In genomic region chr12:112467387-112467786, GRCm38 (mm10) we compare ENCODE assay signal across 31 mouse cellular contexts. TPM values are rescaled to one million over a fixed set of nuclear protein-coding genes. Genes with fewer than 3 reads are reported as not detected.
DNase-seq lines count a peak whose midpoint lies in the region; ATAC-seq and TF ChIP-seq lines count a peak whose summit lies in the region.
"Had no signal": no experiment of that assay in that cellular context is flagged by ENCODE, and none has a peak within 500 bp of the region (broad histone marks: within the 10 kb centered on the region; RNA-seq: fewer than 3 reads in every experiment).

No protein-coding gene starts in this region.

- H3K9ac ChIP-seq in forebrain, embryonic 15.5 days (replicated peaks) = no peak overlapping the region
- H3K9ac ChIP-seq in heart, adult 2 months (ENCODE audit: low read depth, low read length) = no peak overlapping the region
- H3K9ac ChIP-seq in neural tube, embryonic 14.5 days (replicated peaks; ENCODE audit: low read depth, low read length) = no peak overlapping the region
- H3K9ac ChIP-seq in neural tube, embryonic 15.5 days (replicated peaks) = no peak overlapping the region
- H3K9ac ChIP-seq: embryonic facial prominence, embryonic 13.5 days; forebrain, embryonic 13.5 days; forebrain, postnatal 0 days; hindbrain, embryonic 14.5 days had no signal

- H3K27ac ChIP-seq in forebrain, embryonic 10.5 days = 0 out of 2 replicates have a peak overlapping the region, but pooled peaks have one; percentile 11
- H3K27ac ChIP-seq in forebrain, embryonic 15.5 days (replicated peaks) = no peak overlapping the region
- no peak overlapping the region for H3K27ac ChIP-seq in heart, adult 2 months
- H3K27ac ChIP-seq in neural tube, embryonic 14.5 days (ENCODE audit: low read depth, low read length) = no peak overlapping the region
- H3K27ac ChIP-seq in neural tube, embryonic 15.5 days (replicated peaks) = no peak overlapping the region
- H3K27ac ChIP-seq: embryonic facial prominence, embryonic 10.5 days; embryonic facial prominence, embryonic 13.5 days; forebrain, embryonic 13.5 days; hindbrain, embryonic 14.5 days; hindbrain, postnatal 0 days had no signal

- no peak for ATAC-seq in forebrain, embryonic 15.5 days (replicated peaks)
- peak; percentile 15; the same call in 1 of the 2 replicates for ATAC-seq in neural tube, embryonic 14.5 days (ENCODE audit: low read depth)
- no peak for ATAC-seq in neural tube, embryonic 15.5 days (ENCODE audit: low FRiP score)
- ATAC-seq: activated CD4-positive, CD25-positive, alpha-beta regulatory T cell, adult 4 months; forebrain, embryonic 13.5 days; forebrain, postnatal 0 days; hindbrain, postnatal 0 days; inflammation-experienced regulatory T-cells, adult 6 months; intestine, embryonic 16.5 days had no signal

- no peak for TF ChIP-seq POLR2A in heart, adult 2 months (IDR thresholded peaks at IDR 0.05; ENCODE audit: insufficient read depth, low read depth, low read length)

- no peak overlapping the region for H3K4me2 ChIP-seq in forebrain, embryonic 15.5 days (replicated peaks)
- no peak overlapping the region for H3K4me2 ChIP-seq in neural tube, embryonic 14.5 days (ENCODE audit: low read depth, low read length)
- no peak overlapping the region for H3K4me2 ChIP-seq in neural tube, embryonic 15.5 days
- H3K4me2 ChIP-seq: embryonic facial prominence, embryonic 13.5 days; forebrain, embryonic 13.5 days; heart, embryonic 11.5 days; hindbrain, embryonic 14.5 days had no signal

- DNase-seq in forebrain, embryonic 10.5 days (ENCODE audit: extremely low spot score, low spot score) = no peak
- peak; percentile 26 to 45 for DNase-seq in heart, adult 2 months
- DNase-seq in heart, adult 8-10 months (ENCODE audit: low spot score) = no peak
- DNase-seq: adrenal gland, adult 8-10 months; adrenal gland, postnatal 25 days; cerebellum, adult 11-12 months; cerebellum, adult 8-10 months; cerebellum, postnatal 10 days; cerebellum, postnatal 36 days; embryo, embryonic 11 days; forebrain, postnatal 0 days; gastrocnemius, postnatal 36 days had no signal

- TF ChIP-seq CTCF in heart, adult 2 months (IDR thresholded peaks at IDR 0.05) = no peak

- no peaks in the 10 kb centered on the region for H3K9me3 ChIP-seq in forebrain, embryonic 10.5 days
- H3K9me3 ChIP-seq in forebrain, embryonic 15.5 days = no peaks in the 10 kb centered on the region
- no peaks in the 10 kb centered on the region for H3K9me3 ChIP-seq in neural tube, embryonic 14.5 days (ENCODE audit: control insufficient read depth, low read length)
- no peaks in the 10 kb centered on the region for H3K9me3 ChIP-seq in neural tube, embryonic 15.5 days (replicated peaks)
- H3K9me3 ChIP-seq: embryonic facial prominence, embryonic 10.5 days; embryonic facial prominence, embryonic 13.5 days; forebrain, embryonic 13.5 days had no signal

- H3K79me2 ChIP-seq in heart, adult 2 months (replicated peaks; ENCODE audit: control insufficient read depth, insufficient read depth, low read length) = no peaks in the 10 kb centered on the region

- WGBS in forebrain, embryonic 10.5 days = 88% methylated on average over 10 of the region's 10 CpGs
- 85% methylated on average over 10 of the region's 10 CpGs for WGBS in forebrain, embryonic 15.5 days
- 65% methylated on average over 10 of the region's 10 CpGs for WGBS in heart, adult 2 months
- 81% methylated on average over 10 of the region's 10 CpGs for WGBS in neural tube, embryonic 14.5 days
- WGBS in neural tube, embryonic 15.5 days = 80% methylated on average over 9 of the region's 10 CpGs

- peaks cover 23% of the 10 kb centered on the region for H3K27me3 ChIP-seq in forebrain, embryonic 10.5 days (ENCODE audit: poor library complexity, severe bottlenecking)
- no peaks in the 10 kb centered on the region for H3K27me3 ChIP-seq in forebrain, embryonic 15.5 days
- H3K27me3 ChIP-seq in heart, adult 2 months (ENCODE audit: control insufficient read depth, insufficient read depth, low read length) = no peaks in the 10 kb centered on the region
- no peaks in the 10 kb centered on the region for H3K27me3 ChIP-seq in neural tube, embryonic 14.5 days (ENCODE audit: control insufficient read depth, insufficient read depth, low read length)
- H3K27me3 ChIP-seq in neural tube, embryonic 15.5 days (replicated peaks) = peaks cover 18% of the 10 kb centered on the region; the same call in 1 of the 2 replicates

- no peak overlapping the region for H3K4me3 ChIP-seq in forebrain, embryonic 10.5 days
- no peak overlapping the region for H3K4me3 ChIP-seq in forebrain, embryonic 15.5 days
- no peak overlapping the region for H3K4me3 ChIP-seq in heart, adult 2 months
- H3K4me3 ChIP-seq in neural tube, embryonic 14.5 days (ENCODE audit: low read depth, low read length) = no peak overlapping the region
- H3K4me3 ChIP-seq in neural tube, embryonic 15.5 days (replicated peaks) = no peak overlapping the region
- H3K4me3 ChIP-seq: embryonic facial prominence, embryonic 10.5 days; embryonic facial prominence, embryonic 13.5 days; erythroblast, embryonic 14.5 days; forebrain, embryonic 13.5 days had no signal

- no peaks in the 10 kb centered on the region for H3K36me3 ChIP-seq in forebrain, embryonic 10.5 days (replicated peaks)
- H3K36me3 ChIP-seq in forebrain, embryonic 15.5 days = no peaks in the 10 kb centered on the region
- no peaks in the 10 kb centered on the region for H3K36me3 ChIP-seq in heart, adult 2 months (ENCODE audit: control insufficient read depth, insufficient read depth, low read length)
- H3K36me3 ChIP-seq in neural tube, embryonic 14.5 days (ENCODE audit: control insufficient read depth, insufficient read depth, low read length) = no peaks in the 10 kb centered on the region
- H3K36me3 ChIP-seq in neural tube, embryonic 15.5 days = no peaks in the 10 kb centered on the region
- H3K36me3 ChIP-seq: embryonic facial prominence, embryonic 10.5 days; embryonic facial prominence, embryonic 13.5 days had no signal

- intact Hi-C loops in heart, adult 2 months (cut with DNase I) = no loop called here

- H3K4me1 ChIP-seq in forebrain, embryonic 10.5 days = peaks cover 44% of the 10 kb centered on the region
- peaks cover 23% of the 10 kb centered on the region for H3K4me1 ChIP-seq in forebrain, embryonic 15.5 days
- H3K4me1 ChIP-seq in heart, adult 2 months (ENCODE audit: control insufficient read depth, insufficient read depth, low read length) = no peaks in the 10 kb centered on the region
- peaks cover 11% of the 10 kb centered on the region for H3K4me1 ChIP-seq in neural tube, embryonic 14.5 days (ENCODE audit: control insufficient read depth, insufficient read depth, low read length)
- peaks cover 42% of the 10 kb centered on the region for H3K4me1 ChIP-seq in neural tube, embryonic 15.5 days

- no peak for TF ChIP-seq EP300 in heart, adult 2 months (IDR thresholded peaks at IDR 0.05; ENCODE audit: insufficient read depth, low read depth, low read length)

RNA-seq across cellular contexts. Expression of gene A530016L24Rik, which starts 21.9 kb away (rescaled TPM):
- polyA plus RNA-seq in forebrain, embryonic 10.5 days (2016; fragmentation: Nextera tagmentation; extraction: Ambion mirVana) = not detected in 2 replicates
- polyA plus RNA-seq in forebrain, embryonic 15.5 days (2015; fragmentation: Nextera tagmentation; extraction: Ambion mirVana) = 0.14 and 0.22 TPM in 2 replicates
- 10 to 100 TPM; 34.7 to 38.6 TPM for total RNA-seq in heart, adult 2 months (2021)
- polyA plus RNA-seq in heart, adult 2 months (2012; rRNA removed) = 52.9 and 63.1 TPM in 2 replicates
- total RNA-seq in heart, adult 8-10 months (2022) = 10 to 100 TPM; 31.2 to 50.5 (median 38.0) TPM
- 0.08 and 0.21 TPM in 2 replicates for polyA plus RNA-seq in neural tube, embryonic 14.5 days (2014; fragmentation: Nextera tagmentation; extraction: Ambion mirVana)
- 0.06 and 0.20 TPM in 2 replicates for polyA plus RNA-seq in neural tube, embryonic 15.5 days (2015; fragmentation: Nextera tagmentation; extraction: Ambion mirVana)
- total RNA-seq: ES-E14; granulocyte monocyte progenitor cell, adult 5-6 weeks; hematopoietic stem cell, adult 5-6 weeks; hindbrain, postnatal 0 days had no signal
- polyA plus RNA-seq: activated CD4-positive, CD25-positive, alpha-beta regulatory T cell, adult 4 months; cortical plate, adult 2 months; embryonic facial prominence, embryonic 10.5 days; forebrain, embryonic 13.5 days; forebrain, postnatal 0 days; inflammation-experienced regulatory T-cells, adult 6 months had no signal

RNA-seq across cellular contexts. Expression of gene Tmem179, which starts 49.2 kb away (rescaled TPM):
- 0.55 and 0.89 TPM in 2 replicates for polyA plus RNA-seq in forebrain, embryonic 10.5 days (2016; fragmentation: Nextera tagmentation; extraction: Ambion mirVana)
- polyA plus RNA-seq in forebrain, embryonic 15.5 days (2015; fragmentation: Nextera tagmentation; extraction: Ambion mirVana) = 48.4 and 51.6 TPM in 2 replicates
- not detected for total RNA-seq in heart, adult 2 months (2021)
- polyA plus RNA-seq in heart, adult 2 months (2012; rRNA removed) = 0.44 and 0.62 TPM in 2 replicates
- total RNA-seq in heart, adult 8-10 months (2022) = not detected
- 52.3 and 63.3 TPM in 2 replicates for polyA plus RNA-seq in neural tube, embryonic 14.5 days (2014; fragmentation: Nextera tagmentation; extraction: Ambion mirVana)
- polyA plus RNA-seq in neural tube, embryonic 15.5 days (2015; fragmentation: Nextera tagmentation; extraction: Ambion mirVana) = 69.0 and 84.0 TPM in 2 replicates
- total RNA-seq: gastrocnemius, adult 8-10 months; gastrocnemius, postnatal 36 days; granulocyte monocyte progenitor cell, adult 5-6 weeks; heart, postnatal 25 days; hematopoietic stem cell, adult 5-6 weeks had no signal
- polyA plus RNA-seq: activated CD4-positive, CD25-positive, alpha-beta regulatory T cell, adult 4 months; erythroblast, embryonic 14.5 days; inflammation-experienced regulatory T-cells, adult 6 months had no signal

Comparison
In these comparisons a context has a peak if more than half of its experiments do, and no peak if none do; other contexts are left out.
1. DNase-seq: peak in heart, adult 2 months (2 of 2); none in forebrain, embryonic 10.5 days (single experiment) and heart, adult 8-10 months (single experiment).
2. RNA of gene Tmem179, which starts 49.2 kb away (polyA plus RNA-seq): 69.0 to 84.0 TPM in neural tube, embryonic 15.5 days, 52.3 to 63.3 TPM in neural tube, embryonic 14.5 days and 48.4 to 51.6 TPM in forebrain, embryonic 15.5 days; 0.55 to 0.89 TPM in forebrain, embryonic 10.5 days and 0.44 to 0.62 TPM in heart, adult 2 months; every median in the first group is over 10 times any median in the second.
3. RNA of gene A530016L24Rik, which starts 21.9 kb away (polyA plus RNA-seq): 52.9 to 63.1 TPM in heart, adult 2 months; 0.06 to 0.20 TPM in neural tube, embryonic 15.5 days, 0.14 to 0.22 TPM in forebrain, embryonic 15.5 days, 0.08 to 0.21 TPM in neural tube, embryonic 14.5 days and not detected in forebrain, embryonic 10.5 days; every median in the first group is over 10 times any median in the second.